Mouse (Mus musculus) thymus, postnatal 36 days (tissue): ENCODE measurements around the gene Neto2.

Source experiments
- DNase-seq, 2 experiments: peaks; one replicate each; pipeline ENCODE4 v3.0.0; 2022; ENCODE audit warnings: mixed read lengths in 2 of 2

Gene Neto2

GRCm38 (mm10) chr8:85601741-85602140, 99.0 kb downstream of the Neto2 start:
- DNase-seq = no peak

- no peak for DNase-seq
Measured at GRCm38 (mm10) chr8:85597413-85598191, 103.1 kb downstream of the Neto2 start.

GRCm38 (mm10) chr8:85595391-85595790, 105.3 kb downstream of the Neto2 start:
- DNase-seq = no peak

- DNase-seq = no peak
Measured at GRCm38 (mm10) chr8:85594983-85595382, 105.7 kb downstream of the Neto2 start.

GRCm38 (mm10) chr8:85593324-85593723, 107.4 kb downstream of the Neto2 start:
- no peak for DNase-seq

GRCm38 (mm10) chr8:85591532-85591931, 109.2 kb downstream of the Neto2 start:
- no peak for DNase-seq

GRCm38 (mm10) chr8:85590258-85590657, 110.5 kb downstream of the Neto2 start:
- no peak for DNase-seq

- no peak for DNase-seq
Measured at GRCm38 (mm10) chr8:85588596-85588995, 112.1 kb downstream of the Neto2 start.
